Comparison of ENCODE assay signal across 8 mouse cellular contexts in the genomic region with DNA sequence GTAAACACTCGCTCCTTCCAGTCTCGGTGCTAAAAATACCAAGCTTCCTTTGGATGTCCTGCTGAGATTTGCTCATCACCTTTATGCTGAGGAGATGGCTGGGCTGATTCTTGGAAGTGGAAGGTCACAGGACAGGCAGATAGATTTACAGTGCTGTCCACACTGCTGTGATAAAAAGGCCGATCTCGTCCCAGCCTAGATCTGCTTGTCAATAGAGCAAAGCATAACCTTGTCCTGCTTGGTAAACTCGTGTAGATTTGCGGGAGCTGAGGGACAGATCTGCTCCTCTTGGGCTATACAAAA. TPM values are rescaled to one million over a fixed set of nuclear protein-coding genes. Genes with fewer than 3 reads are reported as not detected.
DNase-seq lines count a peak whose midpoint lies in the region; ATAC-seq lines count a peak whose summit lies in the region.

No protein-coding gene starts in this region.

- no peaks in the 10 kb centered on the region for H3K27me3 ChIP-seq in kidney, embryonic 14.5 days (ENCODE audit: control insufficient read depth, insufficient read depth, low read length)
- H3K27me3 ChIP-seq in hindbrain, embryonic 13.5 days = no peaks in the 10 kb centered on the region
- no peaks in the 10 kb centered on the region for H3K27me3 ChIP-seq in midbrain, embryonic 15.5 days (replicated peaks)

- no peaks in the 10 kb centered on the region for H3K36me3 ChIP-seq in kidney, embryonic 14.5 days (ENCODE audit: control insufficient read depth, insufficient read depth, low read length)
- no peaks in the 10 kb centered on the region for H3K36me3 ChIP-seq in hindbrain, embryonic 13.5 days
- H3K36me3 ChIP-seq in midbrain, embryonic 15.5 days (replicated peaks) = no peaks in the 10 kb centered on the region

- ATAC-seq in kidney, embryonic 14.5 days (ENCODE audit: low FRiP score, low TSS enrichment) = no peak; the same call in 1 of the 2 replicates
- ATAC-seq in hindbrain, embryonic 13.5 days (ENCODE audit: low FRiP score) = no peak; the same call in 1 of the 2 replicates
- no peak; the same call in 1 of the 2 replicates for ATAC-seq in midbrain, embryonic 15.5 days (replicated peaks)

- no peaks in the 10 kb centered on the region for H3K9me3 ChIP-seq in kidney, embryonic 14.5 days (ENCODE audit: control insufficient read depth, low read length)
- no peaks in the 10 kb centered on the region for H3K9me3 ChIP-seq in hindbrain, embryonic 13.5 days
- H3K9me3 ChIP-seq in midbrain, embryonic 15.5 days = no peaks in the 10 kb centered on the region

- WGBS in kidney, embryonic 14.5 days = 3% methylated on average over 6 of the region's 6 CpGs
- WGBS in hindbrain, embryonic 13.5 days = 5% methylated on average over 6 of the region's 6 CpGs
- 4% methylated on average over 6 of the region's 6 CpGs for WGBS in midbrain, embryonic 15.5 days

- peak overlapping the region; percentile 43 for H3K4me3 ChIP-seq in kidney, embryonic 14.5 days (ENCODE audit: low read length)
- peak overlapping the region; percentile 50 for H3K4me3 ChIP-seq in brown adipose tissue, adult 24 weeks (ENCODE audit: insufficient read depth, low read depth, low read length)
- H3K4me3 ChIP-seq in hindbrain, embryonic 13.5 days = peak overlapping the region; percentile 92
- peak overlapping the region; percentile 98 for H3K4me3 ChIP-seq in midbrain, embryonic 15.5 days

- peak overlapping the region; percentile 76; the same call in 1 of the 2 replicates for H3K27ac ChIP-seq in kidney, embryonic 14.5 days (ENCODE audit: low read depth, low read length)
- H3K27ac ChIP-seq in brown adipose tissue, adult 24 weeks (replicated peaks; ENCODE audit: low read depth, low read length) = peak overlapping the region; percentile 25; the same call in 1 of the 2 replicates
- H3K27ac ChIP-seq in hindbrain, embryonic 13.5 days = peak overlapping the region; percentile 91
- H3K27ac ChIP-seq in midbrain, embryonic 15.5 days = peak overlapping the region; percentile 93

- peak overlapping the region; percentile 58 for H3K4me2 ChIP-seq in kidney, embryonic 14.5 days (replicated peaks; ENCODE audit: low read depth, low read length)
- peak overlapping the region; percentile 93 for H3K4me2 ChIP-seq in hindbrain, embryonic 13.5 days
- H3K4me2 ChIP-seq in midbrain, embryonic 15.5 days = peak overlapping the region; percentile 89

- H3K9ac ChIP-seq in kidney, embryonic 14.5 days (ENCODE audit: low read depth, low read length) = peak overlapping the region; percentile 47
- H3K9ac ChIP-seq in hindbrain, embryonic 13.5 days = peak overlapping the region; percentile 73
- peak overlapping the region; percentile 95 for H3K9ac ChIP-seq in midbrain, embryonic 15.5 days

- DNase-seq in kidney, postnatal 36 days = no peak
- DNase-seq in ovary, postnatal 36 days (ENCODE audit: low spot score) = no peak
- DNase-seq in layer of hippocampus, adult 8-10 months (ENCODE audit: low spot score in 2 of 2) = no peak
- no peak for DNase-seq in right cerebral cortex, adult 18-20 months

- peaks cover 27% of the 10 kb centered on the region for H3K4me1 ChIP-seq in kidney, embryonic 14.5 days (ENCODE audit: control insufficient read depth, insufficient read depth, low read length)
- peaks cover 20% of the 10 kb centered on the region for H3K4me1 ChIP-seq in brown adipose tissue, adult 24 weeks (ENCODE audit: control insufficient read depth, insufficient read depth, insufficient read length, low read length)
- peaks cover 42% of the 10 kb centered on the region for H3K4me1 ChIP-seq in hindbrain, embryonic 13.5 days (replicated peaks)
- peaks cover 35% of the 10 kb centered on the region for H3K4me1 ChIP-seq in midbrain, embryonic 15.5 days

RNA-seq across cellular contexts. Expression of gene Tspan14, which starts 0.9 kb away (rescaled TPM):
- polyA plus RNA-seq in kidney, embryonic 14.5 days (2014; fragmentation: Nextera tagmentation; extraction: Ambion mirVana) = 67.4 and 118 TPM in 2 replicates
- polyA plus RNA-seq in brown adipose tissue, adult 24 weeks (2012; ENCODE audit: insufficient read depth, insufficient read length, missing spikeins) = 27.1 and 43.2 TPM in 2 replicates
- polyA plus RNA-seq in hindbrain, embryonic 13.5 days (2015; fragmentation: Nextera tagmentation; extraction: Ambion mirVana) = 76.4 and 77.0 TPM in 2 replicates
- 68.9 and 75.2 TPM in 2 replicates for polyA plus RNA-seq in midbrain, embryonic 15.5 days (2015; fragmentation: Nextera tagmentation; extraction: Ambion mirVana)
- total RNA-seq in layer of hippocampus, adult 8-10 months (2022) = 10 to 100 TPM; 33.0 to 45.1 (median 38.3) TPM

RNA-seq across cellular contexts. Expression of gene Fam213a, which starts 46.0 kb away (rescaled TPM):
- polyA plus RNA-seq in kidney, embryonic 14.5 days (2014; fragmentation: Nextera tagmentation; extraction: Ambion mirVana) = 108 and 112 TPM in 2 replicates
- polyA plus RNA-seq in brown adipose tissue, adult 24 weeks (2012; ENCODE audit: insufficient read depth, insufficient read length, missing spikeins) = 532 and 638 TPM in 2 replicates
- 78.5 and 81.6 TPM in 2 replicates for polyA plus RNA-seq in hindbrain, embryonic 13.5 days (2015; fragmentation: Nextera tagmentation; extraction: Ambion mirVana)
- 85.6 and 88.5 TPM in 2 replicates for polyA plus RNA-seq in midbrain, embryonic 15.5 days (2015; fragmentation: Nextera tagmentation; extraction: Ambion mirVana)
- total RNA-seq in layer of hippocampus, adult 8-10 months (2022) = 100 to 1,000 TPM; 135 to 159 (median 145) TPM

Comparison
In these comparisons a context has a peak if more than half of its experiments do, and no peak if none do; other contexts are left out.
1. H3K27ac ChIP-seq: peak in every context shown above with its lines; median percentile 93 in midbrain, embryonic 15.5 days; 91 in hindbrain, embryonic 13.5 days; 76 in kidney, embryonic 14.5 days; 25 in brown adipose tissue, adult 24 weeks.
2. H3K4me3 ChIP-seq: peak in every context shown above with its lines; median percentile 98 in midbrain, embryonic 15.5 days; 92 in hindbrain, embryonic 13.5 days; 50 in brown adipose tissue, adult 24 weeks; 43 in kidney, embryonic 14.5 days.